Mouse (Mus musculus) liver, embryonic 14.5 days (tissue): ENCODE measurements around the gene Psmd9. TPM values are rescaled to one million over a fixed set of nuclear protein-coding genes. Genes with fewer than 3 reads are reported as not detected.

Source experiments
- ATAC-seq: fragments of 200-750 bp; cut with Nextera tagmentation; 2 replicates; pipeline ENCODE4 v1.8.0; 2017; ENCODE audit warnings: moderate number of reproducible peaks, mild to moderate bottlenecking, moderate library complexity; ENCODE audit not compliant: insufficient read depth
- DNase-seq, 3 experiments: peaks; one replicate each; pipeline ENCODE4 v3.0.0-alpha.2; 2012 to 2013; ENCODE audit warnings: low read depth in 3 of 3, low spot score in 3 of 3
- H3K27ac ChIP-seq: fragments of 300-500 bp; sonication (generic); 2 replicates; pipeline ENCODE4 v1.5.1; 2014; ENCODE audit warnings: moderate library complexity, mild to moderate bottlenecking, control low read depth, inconsistent platforms
- H3K27me3 ChIP-seq: fragments of 300-500 bp; sonication (generic); 2 replicates; pipeline ENCODE4 v1.6.1; 2014; ENCODE audit warnings: mild to moderate bottlenecking, low read length, moderate library complexity; ENCODE audit not compliant: control insufficient read depth, insufficient read depth
- H3K36me3 ChIP-seq: fragments of 300-500 bp; sonication (generic); replicated peaks from 2 replicates; pipeline ENCODE4 v1.6.1; 2014; ENCODE audit warnings: low read depth; ENCODE audit not compliant: control insufficient read depth, insufficient read depth
- H3K4me1 ChIP-seq, 2 experiments: fragments of 200-500 bp in 1 of 2; fragments of 300-500 bp in 1 of 2; sonication (generic) in 1 of 2; replicated peaks; 2 replicates each; pipeline ENCODE4 v1.6.1; 2012 to 2014; ENCODE audit warnings: antibody characterized with exemption in 1 of 2, inconsistent platforms in 1 of 2, low read length in 1 of 2; ENCODE audit not compliant: control insufficient read depth in 2 of 2, insufficient read depth in 2 of 2
- H3K4me2 ChIP-seq: fragments of 300-500 bp; sonication (generic); 2 replicates; pipeline ENCODE4 v1.6.1; 2014; ENCODE audit warnings: low read depth, mild to moderate bottlenecking, control low read depth, moderate library complexity
- H3K4me3 ChIP-seq, 2 experiments: fragments of 200-500 bp in 1 of 2; fragments of 300-500 bp in 1 of 2; sonication (generic) in 1 of 2; 2 replicates each; pipeline ENCODE4 v1.5.1; 2012 to 2014; ENCODE audit warnings: low read depth in 2 of 2, low read length in 2 of 2, mild to moderate bottlenecking in 2 of 2, control low read depth in 1 of 2, inconsistent platforms in 1 of 2, moderate library complexity in 1 of 2; ENCODE audit not compliant: insufficient read depth in 1 of 2
- H3K9ac ChIP-seq: fragments of 300-500 bp; sonication (generic); replicated peaks from 2 replicates; pipeline ENCODE4 v1.6.1; 2014; ENCODE audit warnings: mild to moderate bottlenecking, control low read depth, moderate library complexity
- H3K9me3 ChIP-seq: fragments of 300-500 bp; sonication (generic); 2 replicates; pipeline ENCODE4 v1.6.1; 2016; ENCODE audit warnings: low read length, mixed read lengths; ENCODE audit not compliant: control insufficient read depth
- CTCF ChIP-seq: IDR thresholded peaks from 2 replicates; pipeline ENCODE4 v1.5.1; 2016; ENCODE audit warnings: antibody characterized with exemption, low read depth, control low read depth
- EP300 ChIP-seq: IDR thresholded peaks from 2 replicates; pipeline ENCODE4 v1.6.1; 2016; ENCODE audit warnings: antibody characterized with exemption, low read depth
- WGBS: fragments of 180-500 bp; shearing (Covaris S2); extraction: QIAGEN DNeasy Blood & Tissue Kit; methylation state at CpG from one replicate; pipeline ENCODE4 v1.1.7; 2014; ENCODE audit not compliant: insufficient replicate concordance; 5-methylcytosine and 5-hydroxymethylcytosine counted together
- polyA plus RNA-seq, 2 experiments: library from polyadenylated mRNA; depleted of rRNA in 1 of 2; stranded (reverse) in 1 of 2; unstranded in 1 of 2; fragments of >200 nt; fragmentation: Nextera tagmentation in 1 of 2; extraction: Ambion mirVana in 1 of 2; gene quantifications; 2 replicates each; pipeline versions ENCODE4 v1.2.1 to v1.2.3; 2012 to 2014

The Psmd9 gene
- polyA plus RNA-seq, 2 experiments, result 26.6 to 51.4 TPM

GRCm38 (mm10) chr5:123285174-123285573, 116.0 kb downstream of the Psmd9 start:
- H3K27ac ChIP-seq, result no peak overlapping the region
- ATAC-seq, result no peak
- no peaks in the 10 kb centered on the region for H3K36me3 ChIP-seq
- no peaks in the 10 kb centered on the region for H3K27me3 ChIP-seq
- 38% methylated on average over 8 of the region's 8 CpGs for WGBS
- no peak overlapping the region for H3K4me3 ChIP-seq
- DNase-seq, result no peak
- H3K9me3 ChIP-seq, result no peaks in the 10 kb centered on the region
- TF ChIP-seq CTCF (peak; percentile 51), EP300 (no peak)
- H3K9ac ChIP-seq, result no peak overlapping the region
- no peak overlapping the region for H3K4me2 ChIP-seq
- H3K4me1 ChIP-seq, result no peaks in the 10 kb centered on the region

- 61% methylated on average over 5 of the region's 5 CpGs for WGBS
- H3K4me2 ChIP-seq, result no peak overlapping the region
- TF ChIP-seq EP300 (no peak), CTCF (peak; percentile 59)
- no peaks in the 10 kb centered on the region for H3K9me3 ChIP-seq
- no peak for ATAC-seq
- H3K4me1 ChIP-seq, result no peaks in the 10 kb centered on the region
- H3K27ac ChIP-seq, result no peak overlapping the region
- H3K9ac ChIP-seq, result no peak overlapping the region
- DNase-seq, result no peak
- H3K4me3 ChIP-seq, result no peak overlapping the region
- no peaks in the 10 kb centered on the region for H3K27me3 ChIP-seq
- no peaks in the 10 kb centered on the region for H3K36me3 ChIP-seq
Measured at GRCm38 (mm10) chr5:123288079-123288478, 118.9 kb downstream of the Psmd9 start.

GRCm38 (mm10) chr5:123294653-123295052, 125.4 kb downstream of the Psmd9 start:
- DNase-seq (no peak), ATAC-seq (no peak)

GRCm38 (mm10) chr5:123296224-123296806, 127.1 kb downstream of the Psmd9 start:
- TF ChIP-seq CTCF (peak; percentile 47), EP300 (no peak)
- Histone ChIP-seq H3K36me3 (no peaks in the 10 kb centered on the region), H3K9me3 (no peaks in the 10 kb centered on the region), H3K27me3 (no peaks in the 10 kb centered on the region), H3K4me3 (no peak overlapping the region), H3K9ac (no peak overlapping the region), H3K27ac (no peak overlapping the region), H3K4me1 (no peaks in the 10 kb centered on the region), H3K4me2 (no peak overlapping the region)
- DNase-seq (no peak), ATAC-seq (no peak)
- WGBS, result 56% methylated on average over 12 of the region's 12 CpGs

More at GRCm38 (mm10) chr5:123294653-123295052, 125.4 kb downstream of the Psmd9 start:
- Histone ChIP-seq H3K4me2 (no peak overlapping the region), H3K9ac (no peak overlapping the region), H3K27ac (no peak overlapping the region), H3K27me3 (no peaks in the 10 kb centered on the region), H3K4me1 (no peaks in the 10 kb centered on the region), H3K36me3 (no peaks in the 10 kb centered on the region), H3K9me3 (no peaks in the 10 kb centered on the region), H3K4me3 (no peak overlapping the region)
- 71% methylated on average over 9 of the region's 9 CpGs for WGBS
- no peak for TF ChIP-seq EP300
- TF ChIP-seq CTCF, result no peak

GRCm38 (mm10) chr5:123296972-123297754, 128.0 kb downstream of the Psmd9 start:
- no peak overlapping the region for H3K4me2 ChIP-seq
- no peak overlapping the region for H3K4me3 ChIP-seq
- H3K27ac ChIP-seq, result no peak overlapping the region
- no peaks in the 10 kb centered on the region for H3K36me3 ChIP-seq
- H3K9me3 ChIP-seq, result no peaks in the 10 kb centered on the region
- ATAC-seq, result no peak
- no peaks in the 10 kb centered on the region for H3K4me1 ChIP-seq
- TF ChIP-seq EP300 (no peak), CTCF (no peak)
- WGBS, result 58% methylated on average over 23 of the region's 23 CpGs
- DNase-seq, result no peak
- H3K9ac ChIP-seq, result no peak overlapping the region
- H3K27me3 ChIP-seq, result no peaks in the 10 kb centered on the region
